Comparison of ENCODE assay signal across 8 mouse cellular contexts in genomic region chr7:75788069-75788800, GRCm38 (mm10). TPM values are rescaled to one million over a fixed set of nuclear protein-coding genes. Genes with fewer than 3 reads are reported as not detected.
DNase-seq lines count a peak whose midpoint lies in the region; ATAC-seq and TF ChIP-seq lines count a peak whose summit lies in the region.
"Not testable (repeated sequence)": the region's sequence is repeated elsewhere in the genome, so short reads cannot be mapped to it uniquely, and the experiment has no call there.

No protein-coding gene starts in this region.

- not testable (repeated sequence) for H3K4me2 ChIP-seq in liver, embryonic 11.5 days; lung, embryonic 15.5 days; stomach, postnatal 0 days (replicated peaks; ENCODE audit: low read depth)

- peak; percentile 21 for DNase-seq in 416B (ENCODE audit: low read depth)
- peak; percentile 60 for DNase-seq in induced T-regulatory cell, adult 2 months (ENCODE audit: low read depth)
- not testable (repeated sequence) for DNase-seq in liver, embryonic 11.5 days (ENCODE audit: low spot score); stomach, postnatal 0 days (ENCODE audit: low spot score)

- not testable (repeated sequence) for H3K27me3 ChIP-seq in liver, embryonic 11.5 days (replicated peaks; ENCODE audit: control insufficient read depth, insufficient read depth, low read length); lung, embryonic 15.5 days; stomach, postnatal 0 days (ENCODE audit: control insufficient read depth, insufficient read depth, low read length)

- H3K9me3 ChIP-seq in liver, embryonic 11.5 days (ENCODE audit: control insufficient read depth, low read length); lung, embryonic 15.5 days; stomach, postnatal 0 days (ENCODE audit: control insufficient read depth, low read length): not testable (repeated sequence)

- H3K4me3 ChIP-seq in liver, embryonic 11.5 days (ENCODE audit: low read depth, low read length); lung, embryonic 15.5 days; stomach, postnatal 0 days (ENCODE audit: low read depth, low read length): not testable (repeated sequence)

- H3K27ac ChIP-seq in liver, embryonic 11.5 days (ENCODE audit: low read depth, low read length); lung, embryonic 15.5 days; stomach, postnatal 0 days (replicated peaks): not testable (repeated sequence)

- peaks cover 15% of the 10 kb centered on the region for H3K4me1 ChIP-seq in liver, embryonic 11.5 days (replicated peaks; ENCODE audit: control insufficient read depth, insufficient read depth, low read length)
- not testable (repeated sequence) for H3K4me1 ChIP-seq in lung, embryonic 15.5 days; stomach, postnatal 0 days (replicated peaks; ENCODE audit: control insufficient read depth, insufficient read depth)

- H3K36me3 ChIP-seq in liver, embryonic 11.5 days (ENCODE audit: control insufficient read depth, insufficient read depth, low read length); lung, embryonic 15.5 days; stomach, postnatal 0 days (ENCODE audit: control insufficient read depth, insufficient read depth, low read length): not testable (repeated sequence)

- ATAC-seq in activated CD4-positive, CD25-positive, alpha-beta regulatory T cell, adult 4 months, result peak; percentile 83
- ATAC-seq in erythroid progenitor cell, adult 5-6 weeks (replicated peaks; ENCODE audit: low FRiP score, poor library complexity, severe bottlenecking), result 0 out of 2 replicates have a peak, but pooled peaks have one; percentile 21
- ATAC-seq in liver, embryonic 11.5 days (replicated peaks; ENCODE audit: low FRiP score), result peak; percentile 17; the same call in 1 of the 2 replicates
- ATAC-seq in lung, embryonic 15.5 days (ENCODE audit: borderline replicate concordance, extremely low read depth, low FRiP score, low TSS enrichment), result peak; percentile 46; the same call in 1 of the 2 replicates
- peak; percentile 29; the same call in 1 of the 2 replicates for ATAC-seq in monocyte, adult 5-6 weeks (replicated peaks; ENCODE audit: insufficient number of reproducible peaks, low FRiP score, low TSS enrichment, poor library complexity, severe bottlenecking)
- ATAC-seq in stomach, postnatal 0 days (ENCODE audit: low FRiP score, low TSS enrichment), result not testable (repeated sequence)

- not testable (repeated sequence) for TF ChIP-seq EP300 in stomach, postnatal 0 days (optimal IDR thresholded peaks at IDR 0.05)

- WGBS in liver, embryonic 11.5 days, result 59% methylated on average over 4 of the region's 7 CpGs
- 59% methylated on average over 4 of the region's 7 CpGs for WGBS in lung, embryonic 15.5 days
- 54% methylated on average over 4 of the region's 7 CpGs for WGBS in stomach, postnatal 0 days

- TF ChIP-seq CTCF in stomach, postnatal 0 days (IDR thresholded peaks at IDR 0.05; ENCODE audit: low read depth), result peak; percentile 14; the same call in 1 of the 2 replicates

- not testable (repeated sequence) for H3K9ac ChIP-seq in liver, embryonic 11.5 days (ENCODE audit: low read depth, low read length); lung, embryonic 15.5 days; stomach, postnatal 0 days (ENCODE audit: low read length)

RNA-seq across cellular contexts. Expression of gene Klhl25, which starts 59.9 kb away (rescaled TPM):
- polyA plus RNA-seq in activated CD4-positive, CD25-positive, alpha-beta regulatory T cell, adult 4 months (2017; shearing (Covaris generic)), result 10 to 100 TPM; 10.6 to 18.5 TPM
- total RNA-seq in erythroid progenitor cell, adult 5-6 weeks (2015; ENCODE audit: low replicate concordance), result 8.6 and 28.1 TPM in 2 replicates
- total RNA-seq in erythroid progenitor cell, adult 5-6 weeks (2017; ENCODE audit: low replicate concordance), result 25.9 and 41.9 TPM in 2 replicates
- polyA plus RNA-seq in liver, embryonic 11.5 days (2014; fragmentation: Nextera tagmentation; extraction: Ambion mirVana), result 11.6 and 12.9 TPM in 2 replicates
- polyA plus RNA-seq in lung, embryonic 15.5 days (2015; fragmentation: Nextera tagmentation; extraction: Ambion mirVana), result 20.4 and 20.9 TPM in 2 replicates
- 5.6 to 24.9 TPM (median 7.3 TPM) in 3 replicates for total RNA-seq in monocyte, adult 5-6 weeks (2017)
- 8.0 and 8.2 TPM in 2 replicates for polyA plus RNA-seq in stomach, postnatal 0 days (2015; fragmentation: Nextera tagmentation; extraction: Ambion mirVana)
